Mouse (Mus musculus): Measurements from ENCODE around the gene Nxn. TPM values are rescaled to one million over a fixed set of nuclear protein-coding genes. Genes with fewer than 3 reads are reported as not detected.
A peak's percentile ranks its signal among the peaks of the same experiment; 100 is the strongest.
"Not testable (repeated sequence)": the region's sequence is repeated elsewhere in the genome, so short reads cannot be mapped to it uniquely, and the experiment has no call there.

Gene Nxn
- polyA plus RNA-seq, 1 experiment from 2014 or later, result 31.5 TPM

GRCm38 (mm10) chr11:76217390-76217800, 181.5 kb downstream of the Nxn start, which contains the start of the genes Dbil5 and Gemin4:
TSS of gene Dbil5 (plus strand) at chr11:76217608.
TSS of gene Gemin4 (minus strand) at chr11:76217664.
- no peaks in the 10 kb centered on the region for H3K27me3 ChIP-seq (ENCODE audit: insufficient read depth, low read length)
- peak; percentile 99 for DNase-seq
- peak; percentile 98 for ATAC-seq (ENCODE audit: insufficient read depth)
- peak; percentile 98 for TF ChIP-seq CTCF (IDR thresholded peaks at IDR 0.05; ENCODE audit: low read depth)
- WGBS, result 0% methylated on average over 35 of the region's 35 CpGs
- H3K9me3 ChIP-seq (ENCODE audit: low read depth, low read length), result no peaks in the 10 kb centered on the region
- peaks cover 42% of the 10 kb centered on the region for H3K36me3 ChIP-seq (ENCODE audit: insufficient read depth)
- H3K9ac ChIP-seq, result peak within 1 kb of the TSS; percentile 96
- peak within 1 kb of the TSS; percentile 97 for H3K27ac ChIP-seq (ENCODE audit: low read depth)
- H3K4me3 ChIP-seq (ENCODE audit: low read depth, low read length), result peak within 1 kb of the TSS; percentile 84
- 0 out of 2 replicates have a peak, but pooled peaks cover 8% of the 10 kb centered on the region for H3K4me1 ChIP-seq (ENCODE audit: insufficient read depth)
- peak within 1 kb of the TSS; percentile 63 for H3K4me2 ChIP-seq

GRCm38 (mm10) chr11:76216681-76217389, 182.1 kb downstream of the Nxn start:
- Histone ChIP-seq H3K36me3 (ENCODE audit: insufficient read depth) (peaks cover 46% of the 10 kb centered on the region), H3K4me1 (ENCODE audit: insufficient read depth) (0 out of 2 replicates have a peak, but pooled peaks cover 8% of the 10 kb centered on the region), H3K27me3 (ENCODE audit: insufficient read depth, low read length) (no peaks in the 10 kb centered on the region), H3K9ac (peak overlapping the region; percentile 96), H3K4me3 (ENCODE audit: low read depth, low read length) (peak overlapping the region; percentile 84), H3K4me2 (peak overlapping the region; percentile 63), H3K27ac (ENCODE audit: low read depth) (peak overlapping the region; percentile 97), H3K9me3 (ENCODE audit: low read depth, low read length) (no peaks in the 10 kb centered on the region)
- DNase-seq (peak; percentile 79), ATAC-seq (ENCODE audit: insufficient read depth) (peak; percentile 42)
- TF ChIP-seq CTCF (IDR thresholded peaks at IDR 0.05; ENCODE audit: low read depth), result no peak
- 2% methylated on average over 33 of the region's 33 CpGs for WGBS

- H3K27ac ChIP-seq (ENCODE audit: low read depth), result peak overlapping the region; percentile 97
- TF ChIP-seq CTCF (IDR thresholded peaks at IDR 0.05; ENCODE audit: low read depth), result no peak
Measured at GRCm38 (mm10) chr11:76216049-76216540, 182.8 kb downstream of the Nxn start.

GRCm38 (mm10) chr11:76215011-76215410, 183.9 kb downstream of the Nxn start:
- no peak overlapping the region for H3K4me3 ChIP-seq (ENCODE audit: low read depth, low read length)
- no peak for ATAC-seq (ENCODE audit: insufficient read depth)
- TF ChIP-seq CTCF (IDR thresholded peaks at IDR 0.05; ENCODE audit: low read depth), result no peak
- H3K4me2 ChIP-seq, result no peak overlapping the region
- H3K9me3 ChIP-seq (ENCODE audit: low read depth, low read length), result no peaks in the 10 kb centered on the region
- WGBS, result 76% methylated on average over 2 of the region's 2 CpGs
- H3K27ac ChIP-seq (ENCODE audit: low read depth), result 0 out of 2 replicates have a peak overlapping the region, but pooled peaks have one; percentile 18
- 0 out of 2 replicates have a peak, but pooled peaks cover 8% of the 10 kb centered on the region for H3K4me1 ChIP-seq (ENCODE audit: insufficient read depth)
- DNase-seq, result no peak
- H3K9ac ChIP-seq, result peak overlapping the region; percentile 1; the same call in 1 of the 2 replicates
- no peaks in the 10 kb centered on the region for H3K27me3 ChIP-seq (ENCODE audit: insufficient read depth, low read length)
- peaks cover 48% of the 10 kb centered on the region for H3K36me3 ChIP-seq (ENCODE audit: insufficient read depth)

More at GRCm38 (mm10) chr11:76216049-76216540, 182.8 kb downstream of the Nxn start:
- peak overlapping the region; percentile 84 for H3K4me3 ChIP-seq (ENCODE audit: low read depth, low read length)
- peaks cover 45% of the 10 kb centered on the region for H3K36me3 ChIP-seq (ENCODE audit: insufficient read depth)
- H3K9ac ChIP-seq, result peak overlapping the region; percentile 96
- ATAC-seq (ENCODE audit: insufficient read depth), result no peak
- H3K27me3 ChIP-seq (ENCODE audit: insufficient read depth, low read length), result no peaks in the 10 kb centered on the region
- no peaks in the 10 kb centered on the region for H3K9me3 ChIP-seq (ENCODE audit: low read depth, low read length)
- peak overlapping the region; percentile 63 for H3K4me2 ChIP-seq
- 86% methylated on average over 5 of the region's 5 CpGs for WGBS
- 0 out of 2 replicates have a peak, but pooled peaks cover 8% of the 10 kb centered on the region for H3K4me1 ChIP-seq (ENCODE audit: insufficient read depth)
- DNase-seq, result no peak

GRCm38 (mm10) chr11:76213841-76214240, 185.1 kb downstream of the Nxn start:
- H3K9me3 ChIP-seq (ENCODE audit: low read depth, low read length), result no peaks in the 10 kb centered on the region
- H3K4me3 ChIP-seq (ENCODE audit: low read depth, low read length), result no peak overlapping the region
- 88% methylated on average over 5 of the region's 5 CpGs for WGBS
- no peak for TF ChIP-seq CTCF (IDR thresholded peaks at IDR 0.05; ENCODE audit: low read depth)
- no peak for ATAC-seq (ENCODE audit: insufficient read depth)
- H3K9ac ChIP-seq, result no peak overlapping the region
- 0 out of 2 replicates have a peak, but pooled peaks cover 8% of the 10 kb centered on the region for H3K4me1 ChIP-seq (ENCODE audit: insufficient read depth)
- no peak overlapping the region for H3K4me2 ChIP-seq
- no peaks in the 10 kb centered on the region for H3K27me3 ChIP-seq (ENCODE audit: insufficient read depth, low read length)
- DNase-seq, result no peak
- H3K27ac ChIP-seq (ENCODE audit: low read depth), result no peak overlapping the region
- peaks cover 55% of the 10 kb centered on the region for H3K36me3 ChIP-seq (ENCODE audit: insufficient read depth)

- H3K4me2 ChIP-seq; ATAC-seq (ENCODE audit: insufficient read depth); DNase-seq; H3K9ac ChIP-seq; H3K27me3 ChIP-seq (ENCODE audit: insufficient read depth, low read length); H3K4me1 ChIP-seq (ENCODE audit: insufficient read depth); H3K4me3 ChIP-seq (ENCODE audit: low read depth, low read length); H3K27ac ChIP-seq (ENCODE audit: low read depth); H3K9me3 ChIP-seq (ENCODE audit: low read depth, low read length): not testable (repeated sequence)
- H3K36me3 ChIP-seq (ENCODE audit: insufficient read depth), result peaks cover 77% of the 10 kb centered on the region
- WGBS, result 96% methylated on average over 4 of the region's 6 CpGs
Measured at GRCm38 (mm10) chr11:76211595-76211994, 187.3 kb downstream of the Nxn start.
